In genomic region chr3:152457308-152458035, GRCm38 (mm10) we compare ENCODE assay signal across 12 mouse cellular contexts.
A peak's percentile ranks its signal among the peaks of the same experiment; 100 is the strongest.
DNase-seq lines count a peak whose midpoint lies in the region; ATAC-seq lines count a peak whose summit lies in the region.
"Had no signal": no experiment of that assay in that cellular context is flagged by ENCODE, and none has a peak within 500 bp of the region (broad histone marks: within the 10 kb centered on the region; RNA-seq: fewer than 3 reads in every experiment).

No protein-coding gene starts in this region.

- DNase-seq in heart, embryonic 10.5 days (ENCODE audit: low spot score), result no peak
- DNase-seq in liver, embryonic 13.5 days, result peak; percentile 5
- no peak for DNase-seq in thymus, postnatal 36 days
- no peak for DNase-seq in kidney, adult 9 months
- no peak for DNase-seq in hindbrain, embryonic 14.5 days (ENCODE audit: low spot score)
- DNase-seq: adrenal gland, adult 8-10 months; cerebellum, adult 9-11 months; lung, adult 18-20 months had no signal

- 61% methylated on average over 2 of the region's 2 CpGs for WGBS in heart, embryonic 11.5 days (ENCODE audit: insufficient replicate concordance)
- WGBS in heart, embryonic 10.5 days, result 69% methylated on average over 2 of the region's 2 CpGs
- 43% methylated on average over 2 of the region's 2 CpGs for WGBS in liver, embryonic 13.5 days (ENCODE audit: insufficient replicate concordance)
- 94% methylated on average over 2 of the region's 2 CpGs for WGBS in hindbrain, embryonic 14.5 days

- H3K4me1 ChIP-seq in heart, embryonic 11.5 days (ENCODE audit: control insufficient read depth, insufficient read depth, low read length), result peaks cover 7% of the 10 kb centered on the region; the same call in 1 of the 2 replicates
- peaks cover 14% of the 10 kb centered on the region; the same call in 1 of the 2 replicates for H3K4me1 ChIP-seq in heart, embryonic 10.5 days
- H3K4me1 ChIP-seq in liver, embryonic 13.5 days (replicated peaks), result peaks cover 10% of the 10 kb centered on the region
- no peaks in the 10 kb centered on the region for H3K4me1 ChIP-seq in hindbrain, embryonic 14.5 days (replicated peaks; ENCODE audit: control insufficient read depth, insufficient read depth, low read length)

- no peaks in the 10 kb centered on the region for H3K27me3 ChIP-seq in heart, embryonic 11.5 days (ENCODE audit: control insufficient read depth, insufficient read depth, low read length)
- H3K27me3 ChIP-seq in heart, embryonic 10.5 days (ENCODE audit: insufficient read depth, poor library complexity, severe bottlenecking), result no peaks in the 10 kb centered on the region
- no peaks in the 10 kb centered on the region for H3K27me3 ChIP-seq in liver, embryonic 13.5 days
- no peaks in the 10 kb centered on the region for H3K27me3 ChIP-seq in hindbrain, embryonic 14.5 days (ENCODE audit: control insufficient read depth, insufficient read depth, low read length)

- no peaks in the 10 kb centered on the region for H3K9me3 ChIP-seq in heart, embryonic 11.5 days (replicated peaks; ENCODE audit: control insufficient read depth, low read length)
- H3K9me3 ChIP-seq in heart, embryonic 10.5 days, result no peaks in the 10 kb centered on the region
- no peaks in the 10 kb centered on the region for H3K9me3 ChIP-seq in liver, embryonic 13.5 days (replicated peaks)
- H3K9me3 ChIP-seq in hindbrain, embryonic 14.5 days (ENCODE audit: control insufficient read depth, low read length), result no peaks in the 10 kb centered on the region
- H3K9me3 ChIP-seq: embryonic facial prominence, embryonic 10.5 days had no signal

- peak; percentile 57; the same call in 1 of the 2 replicates for ATAC-seq in heart, embryonic 11.5 days (replicated peaks; ENCODE audit: insufficient number of reproducible peaks, low FRiP score, low TSS enrichment)
- peak; percentile 63 for ATAC-seq in erythroid progenitor cell, adult 5-6 weeks (replicated peaks; ENCODE audit: low FRiP score, poor library complexity, severe bottlenecking)
- ATAC-seq in liver, embryonic 13.5 days (ENCODE audit: low read depth), result peak; percentile 79
- no peak for ATAC-seq in hindbrain, embryonic 14.5 days (ENCODE audit: low FRiP score)

- no peak overlapping the region for H3K4me3 ChIP-seq in heart, embryonic 11.5 days (ENCODE audit: low read depth, low read length)
- H3K4me3 ChIP-seq in heart, embryonic 10.5 days, result no peak overlapping the region
- no peak overlapping the region for H3K4me3 ChIP-seq in liver, embryonic 13.5 days (replicated peaks)
- H3K4me3 ChIP-seq in hindbrain, embryonic 14.5 days (replicated peaks; ENCODE audit: low read length), result no peak overlapping the region
- H3K4me3 ChIP-seq: embryonic facial prominence, embryonic 10.5 days had no signal

- peaks cover 24% of the 10 kb centered on the region for H3K36me3 ChIP-seq in heart, embryonic 11.5 days (ENCODE audit: control insufficient read depth, insufficient read depth, low read length)
- peaks cover 73% of the 10 kb centered on the region for H3K36me3 ChIP-seq in heart, embryonic 10.5 days
- H3K36me3 ChIP-seq in liver, embryonic 13.5 days, result peaks cover 64% of the 10 kb centered on the region
- H3K36me3 ChIP-seq in hindbrain, embryonic 14.5 days (replicated peaks; ENCODE audit: control insufficient read depth, insufficient read depth), result peaks cover 66% of the 10 kb centered on the region

- H3K4me2 ChIP-seq in heart, embryonic 11.5 days, result no peak overlapping the region
- H3K4me2 ChIP-seq in liver, embryonic 13.5 days, result no peak overlapping the region
- no peak overlapping the region for H3K4me2 ChIP-seq in hindbrain, embryonic 14.5 days (replicated peaks)

- no peak overlapping the region for H3K9ac ChIP-seq in heart, embryonic 11.5 days (ENCODE audit: low read depth, low read length)
- H3K9ac ChIP-seq in liver, embryonic 13.5 days, result no peak overlapping the region
- no peak overlapping the region for H3K9ac ChIP-seq in hindbrain, embryonic 14.5 days

- H3K27ac ChIP-seq in heart, embryonic 11.5 days (ENCODE audit: low read depth, low read length), result no peak overlapping the region
- no peak overlapping the region for H3K27ac ChIP-seq in heart, embryonic 10.5 days
- H3K27ac ChIP-seq in liver, embryonic 13.5 days, result no peak overlapping the region
- H3K27ac ChIP-seq in hindbrain, embryonic 14.5 days, result no peak overlapping the region
- H3K27ac ChIP-seq: embryonic facial prominence, embryonic 10.5 days; kidney, postnatal 0 days had no signal
